Mouse (Mus musculus) mesoderm, embryonic 11.5 days (tissue): ENCODE results near the gene BC024978.

Experiments
- DNase-seq: peaks from one replicate; pipeline ENCODE4 v3.0.0-alpha.2; 2012; ENCODE audit warnings: low read depth, low spot score

Gene BC024978

GRCm38 (mm10) chr7:27195681-27196611, at the start of gene BC024978, which contains the start of gene Snrpa:
Gene BC024978 (plus strand): TSS chr7:27195781.
Gene Snrpa (minus strand): TSS chr7:27196271.
- peak; percentile 98 for DNase-seq

DNA sequence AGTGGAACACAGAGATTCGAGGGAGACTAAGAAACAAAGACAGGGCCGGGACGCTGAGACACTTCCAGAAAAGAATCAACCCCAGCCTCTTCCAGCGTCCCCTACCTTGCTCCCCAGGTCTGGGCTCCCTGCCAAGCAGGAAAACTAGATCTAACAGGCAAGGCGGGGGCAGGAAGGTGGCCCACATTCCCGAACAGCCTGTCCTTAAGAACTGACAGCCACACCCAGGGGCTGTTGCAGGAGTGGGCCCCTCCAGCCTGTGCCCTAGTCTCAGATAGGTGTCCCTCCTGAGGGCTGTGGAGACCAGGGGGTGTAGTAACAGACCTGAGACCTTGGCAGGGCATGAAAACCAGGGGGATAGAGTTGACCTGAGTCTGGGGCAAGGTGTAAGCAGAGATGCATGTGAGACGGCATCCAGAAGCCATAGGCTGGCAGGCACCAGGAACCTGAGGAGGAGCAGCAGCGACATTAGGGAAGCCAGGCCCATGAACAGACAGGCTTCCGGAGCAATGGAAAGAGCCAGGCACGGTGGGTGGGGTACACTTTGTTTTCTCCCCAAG, 42.3 kb upstream of the BC024978 start, which contains the start of gene Cyp2t4:
Gene Cyp2t4 (plus strand): TSS at position 510 of the 560 bp plus-strand sequence.
- no peak for DNase-seq

DNA sequence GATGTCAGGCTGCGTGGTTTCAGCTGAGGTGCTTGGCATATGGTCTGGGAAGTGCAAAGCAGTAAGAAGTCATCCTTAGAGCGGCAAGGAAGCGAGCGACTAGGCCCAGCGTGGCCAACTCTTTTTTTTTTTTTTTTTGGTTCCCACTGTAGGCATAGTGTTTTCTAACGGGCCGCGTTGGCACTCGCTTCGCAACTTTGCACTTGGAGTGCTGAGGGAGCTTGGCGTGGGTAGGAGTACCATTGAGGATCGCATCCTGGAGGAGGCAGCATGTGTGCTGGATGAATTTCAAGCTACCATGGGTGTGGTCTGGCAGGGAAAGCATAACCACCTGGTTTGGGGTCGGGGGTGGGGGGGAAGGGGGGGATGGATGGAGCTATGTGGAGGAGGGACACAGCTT, 39.6 kb upstream of the BC024978 start:
- no peak for DNase-seq

- no peak for DNase-seq
Observed at GRCm38 (mm10) chr7:27158171-27158570, 37.4 kb upstream of the BC024978 start.

DNA sequence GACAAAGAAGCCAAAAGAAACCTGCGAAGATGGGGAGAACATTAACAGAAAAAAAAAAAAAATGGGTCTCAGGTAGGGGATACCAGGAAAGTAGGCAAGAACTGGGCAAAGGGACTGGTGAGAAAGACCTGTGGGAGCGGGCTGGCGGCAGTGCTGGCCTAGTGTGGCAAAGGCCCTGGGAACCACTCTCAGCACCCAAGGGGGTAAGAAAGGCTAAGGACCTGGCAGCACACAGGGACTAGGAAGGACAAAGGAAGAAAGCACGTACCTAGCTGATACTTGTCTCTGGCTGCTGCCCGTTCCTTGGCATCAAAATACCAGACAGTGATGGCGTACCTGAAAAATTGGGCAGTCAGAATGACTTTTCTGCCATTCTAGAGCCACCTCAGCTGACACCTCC, 36.3 kb upstream of the BC024978 start:
- no peak for DNase-seq

GRCm38 (mm10) chr7:27159882-27160281, 35.7 kb upstream of the BC024978 start:
- peak; percentile 93 for DNase-seq

DNA sequence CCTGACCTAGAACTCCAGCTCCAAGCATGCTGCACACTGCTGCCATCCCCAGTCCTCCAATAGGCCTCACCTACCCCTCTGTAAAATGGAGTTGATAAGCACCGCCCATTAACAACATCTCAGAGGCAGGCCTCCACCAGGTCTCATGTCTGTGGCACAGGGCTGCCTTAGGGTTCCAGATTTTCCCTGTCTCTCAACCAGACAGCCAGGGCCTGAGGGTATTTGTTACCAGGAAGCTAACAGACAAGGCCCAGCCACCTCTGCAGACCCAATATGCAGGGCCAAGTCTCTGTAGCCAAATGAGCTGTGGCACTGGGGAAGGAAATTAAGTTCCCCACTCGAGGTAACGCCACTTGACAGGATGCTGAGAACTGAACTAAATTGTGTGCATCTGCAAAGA, 34.7 kb upstream of the BC024978 start:
- DNase-seq, result no peak

GRCm38 (mm10) chr7:27161744-27162143, 33.8 kb upstream of the BC024978 start:
- DNase-seq, result no peak

DNA sequence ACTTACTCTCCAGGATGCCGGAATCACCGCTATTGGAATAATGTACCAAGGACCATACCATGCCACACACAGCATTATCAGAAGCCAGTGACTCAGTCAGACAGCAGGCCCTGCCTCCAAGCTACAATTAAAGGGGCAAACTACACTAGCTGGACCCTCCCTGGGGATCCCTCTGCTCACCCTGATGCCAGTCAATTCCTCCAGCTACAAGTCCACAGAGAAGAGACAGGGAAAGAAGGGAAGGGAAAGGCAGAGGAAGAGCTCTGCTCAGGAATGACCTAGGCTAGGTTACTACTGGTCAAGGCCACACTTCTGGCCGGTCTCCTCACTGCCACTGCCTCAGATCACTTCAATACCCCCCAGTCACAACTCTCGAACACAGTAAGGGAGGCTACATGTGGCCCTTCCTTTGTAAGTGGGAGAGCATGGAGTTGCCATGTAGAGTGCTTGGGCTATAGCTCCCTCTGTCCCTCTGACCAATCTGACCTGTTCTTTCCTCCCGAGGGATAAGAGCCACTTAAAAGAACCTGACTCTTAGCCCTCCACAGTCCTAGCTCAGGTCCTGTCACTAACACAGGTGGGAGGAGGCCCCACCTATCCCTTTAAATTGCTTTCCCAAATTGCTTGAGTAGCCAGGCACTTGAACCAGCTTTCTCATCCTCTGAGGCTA, 32.7 kb upstream of the BC024978 start:
- no peak for DNase-seq

- no peak for DNase-seq
Observed at GRCm38 (mm10) chr7:27163450-27163805, 32.2 kb upstream of the BC024978 start.

DNA sequence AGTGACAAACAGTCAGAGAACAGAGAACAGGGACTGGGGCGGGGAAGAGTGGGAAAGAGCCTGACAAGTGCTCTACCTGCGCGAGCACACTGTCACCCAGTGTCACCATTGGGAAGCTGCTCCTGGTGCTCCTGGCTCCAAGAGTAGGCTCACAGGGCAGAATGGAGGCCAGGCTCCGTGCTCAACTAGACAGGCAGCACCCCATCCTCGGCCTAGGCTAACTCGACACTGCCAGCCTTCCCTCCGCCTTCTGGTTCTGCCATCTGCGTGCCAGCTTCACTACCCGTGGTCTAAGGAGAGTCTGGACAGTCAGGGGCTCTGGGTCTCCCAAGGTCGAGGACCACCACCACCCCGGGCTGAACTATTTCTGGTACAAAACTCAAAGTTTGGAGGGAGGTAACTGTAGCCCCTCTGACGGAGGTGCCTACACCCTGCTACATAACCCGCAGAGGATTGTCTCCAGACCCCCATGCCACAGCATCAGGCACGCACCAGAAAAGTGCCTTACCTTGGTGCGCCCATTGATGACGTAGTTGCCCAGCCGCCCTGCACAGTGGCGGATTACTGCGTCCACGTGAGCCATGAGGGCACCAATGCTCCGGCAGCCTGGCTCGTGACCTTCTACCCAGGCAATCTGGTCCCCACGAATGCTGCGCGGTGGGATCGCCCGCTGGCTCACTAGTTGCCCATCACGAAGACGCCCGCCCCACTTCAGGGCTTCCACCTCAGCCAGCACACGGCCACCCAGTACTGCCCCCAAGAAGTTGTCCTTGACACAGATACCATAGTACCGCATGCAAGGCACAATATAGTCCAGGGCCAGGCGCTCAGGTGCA, 31.3 kb upstream of the BC024978 start:
- no peak for DNase-seq

DNA sequence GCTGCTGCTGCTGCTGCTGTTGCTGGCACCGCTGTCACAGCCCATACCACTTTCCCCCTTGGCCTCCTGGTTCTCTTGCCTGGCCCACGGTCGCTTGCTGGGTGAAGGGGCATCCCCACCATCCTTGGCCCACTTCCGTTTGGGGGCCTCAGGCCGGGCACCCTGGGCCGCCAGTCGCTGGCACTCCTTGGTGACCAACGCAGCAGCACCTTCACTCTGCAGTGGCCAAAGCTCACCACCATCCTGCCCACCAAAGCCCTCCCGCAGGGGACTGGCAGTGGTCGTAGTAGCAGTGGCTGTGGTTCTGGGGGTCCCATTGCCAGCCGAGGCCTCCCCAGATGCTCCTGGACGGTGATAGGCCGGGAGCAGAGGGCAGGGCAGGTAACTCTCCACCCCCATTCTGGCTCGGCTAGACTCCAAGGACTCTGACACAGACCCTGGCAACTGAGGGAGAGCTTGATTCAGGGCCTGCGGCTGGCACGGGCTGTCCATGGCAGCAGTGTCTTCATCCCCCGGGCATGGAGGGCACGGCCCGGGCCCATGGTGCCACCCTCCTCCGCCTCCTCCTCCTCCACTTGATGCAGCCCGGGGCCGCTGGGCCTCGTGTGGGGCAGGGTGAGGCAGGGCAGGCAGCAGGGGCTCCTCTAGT, 30.4 kb upstream of the BC024978 start:
- no peak for DNase-seq

DNA sequence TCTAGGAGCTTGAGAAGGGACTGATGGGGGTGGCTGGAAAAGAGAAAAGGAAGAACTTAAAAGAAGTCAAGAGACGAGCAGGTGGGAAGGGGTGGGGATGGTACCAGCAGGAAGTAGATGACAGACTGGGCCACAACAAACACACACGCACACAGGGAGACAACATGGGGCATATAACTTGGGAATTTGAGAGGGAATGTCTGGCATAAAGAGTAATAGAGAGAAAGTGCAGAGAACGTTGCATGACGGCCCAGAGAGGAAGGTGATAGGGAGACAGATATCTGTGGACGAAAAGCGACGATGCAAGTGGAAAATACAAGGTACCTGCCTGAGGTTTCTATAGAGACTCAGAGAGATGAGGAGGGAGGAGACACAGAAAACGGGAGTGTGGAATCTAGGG, 29.9 kb upstream of the BC024978 start:
- DNase-seq, result no peak

DNA sequence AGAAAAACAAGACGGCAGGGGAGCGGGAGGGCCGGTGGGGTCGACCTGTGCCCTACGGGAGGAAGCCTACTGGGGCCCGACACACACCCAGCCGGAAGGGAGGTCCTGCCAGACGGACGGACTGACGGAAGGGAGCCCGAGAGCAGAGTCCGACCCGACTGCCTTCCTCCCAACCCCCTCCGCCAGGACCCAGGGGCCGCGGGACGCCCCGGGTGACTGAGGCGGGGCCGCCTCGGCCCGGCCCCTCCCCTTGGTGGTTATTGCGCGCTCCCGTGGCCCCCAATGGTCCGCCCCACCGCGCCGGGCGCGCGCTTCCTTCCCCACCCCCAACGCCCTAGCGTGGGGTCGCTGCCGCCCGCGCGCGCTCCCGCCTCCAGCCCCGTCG, 29.4 kb upstream of the BC024978 start:
- DNase-seq, result peak; percentile 89

DNA sequence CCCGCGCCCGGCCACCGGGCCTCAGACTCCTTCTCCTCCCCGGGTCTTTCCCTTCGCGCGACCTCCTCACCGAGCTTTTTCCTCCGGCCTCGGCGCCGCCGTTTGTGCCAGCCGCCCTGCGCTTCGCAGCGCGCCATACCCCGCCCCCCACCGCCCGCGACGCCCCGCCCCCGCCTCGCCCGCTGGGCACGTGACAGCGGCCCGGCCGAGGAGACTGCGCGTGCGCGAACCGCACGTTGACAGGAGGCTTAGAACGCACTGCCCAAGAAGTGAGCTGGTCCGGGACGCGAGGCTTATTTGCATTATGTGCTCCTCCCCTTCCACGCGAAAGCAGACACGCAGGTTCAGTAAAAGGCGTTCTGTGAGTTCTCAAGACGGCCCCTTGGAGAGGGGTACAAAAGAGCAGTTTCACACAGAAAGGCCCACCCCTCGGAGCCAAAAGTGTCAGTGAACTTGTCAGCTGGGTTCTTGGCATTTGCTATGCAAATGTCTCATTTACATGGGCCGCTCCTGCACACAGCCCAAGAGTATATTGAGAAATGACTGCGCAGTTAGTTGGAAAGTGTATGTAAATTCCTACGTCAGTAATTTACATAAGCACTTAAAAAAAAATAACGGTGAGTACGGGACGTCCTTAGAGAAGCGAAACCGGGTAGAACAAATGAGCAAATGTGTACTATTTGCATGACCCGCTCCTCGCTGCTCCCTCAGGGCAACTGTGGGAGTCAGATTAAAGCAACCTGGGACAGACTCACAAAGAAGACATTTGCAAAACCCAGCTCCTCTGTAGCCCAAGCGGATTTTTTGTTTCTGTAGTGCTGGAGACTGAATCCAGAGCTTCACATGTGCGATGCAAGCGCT, 28.7 kb upstream of the BC024978 start, which contains the start of gene Egln2:
Gene Egln2 (minus strand): TSS at position 189 of the 861 bp plus-strand sequence.
- peak; percentile 95 for DNase-seq

- DNase-seq, result no peak
Observed at GRCm38 (mm10) chr7:27167475-27168094, 28.0 kb upstream of the BC024978 start.

DNA sequence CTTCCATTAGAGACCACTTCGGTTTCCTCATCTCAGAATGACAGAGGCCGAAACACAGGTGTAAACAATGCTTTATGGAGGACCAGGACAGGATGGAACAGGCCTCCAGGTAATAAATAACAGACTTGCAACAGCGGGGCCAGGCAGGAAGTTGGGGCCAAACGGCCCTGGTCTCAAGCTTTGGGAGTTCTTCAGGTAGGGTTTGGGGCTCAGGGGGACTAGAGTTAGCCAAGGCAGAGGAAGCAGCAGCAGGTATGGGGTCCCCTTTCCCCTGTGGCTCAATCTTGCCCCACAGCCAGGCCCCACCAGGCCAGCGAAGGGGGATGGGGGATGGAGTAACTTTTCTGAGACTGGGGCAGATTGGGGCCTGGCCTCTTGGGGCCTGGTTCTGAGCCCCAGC, 27.2 kb upstream of the BC024978 start:
- DNase-seq, result no peak

DNA sequence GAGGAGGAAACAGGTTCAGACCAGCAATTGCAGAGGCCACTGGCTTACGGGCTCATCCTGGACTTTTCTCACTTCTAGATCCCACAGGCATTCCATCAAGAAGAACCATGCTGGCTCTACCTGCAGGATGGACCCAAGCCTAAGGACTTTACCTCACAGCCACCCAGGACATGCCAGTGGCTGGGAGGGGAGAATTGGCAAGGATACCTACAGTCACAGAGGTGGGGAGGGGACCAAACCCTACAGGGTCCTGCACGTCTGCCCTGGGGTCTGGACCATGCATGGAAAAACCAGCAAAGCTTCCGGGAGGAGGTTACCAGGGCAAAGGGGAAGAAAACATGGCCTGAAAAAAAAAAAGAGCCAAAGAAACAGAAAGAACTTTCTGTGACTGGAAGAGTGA, 24.6 kb upstream of the BC024978 start:
- no peak for DNase-seq

DNA sequence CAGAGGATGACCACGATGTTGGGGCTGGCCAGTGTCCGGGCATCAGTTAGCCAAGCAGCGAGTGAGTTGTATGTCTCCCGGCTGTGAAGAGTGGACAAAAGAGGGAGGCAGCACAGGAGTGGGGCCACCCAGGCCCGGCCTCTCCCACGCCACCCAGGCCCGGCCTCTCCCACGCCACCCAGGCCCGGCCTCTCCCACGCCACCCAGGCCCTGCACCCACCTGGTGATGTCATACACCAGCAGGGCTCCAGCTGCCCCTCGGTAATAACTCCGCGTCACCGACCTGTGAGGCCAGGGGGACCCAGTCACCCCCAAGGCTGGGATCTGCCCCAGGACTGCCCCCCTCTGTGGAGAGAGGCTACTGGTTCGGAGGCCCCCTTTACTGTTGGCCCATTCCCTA, 21.1 kb upstream of the BC024978 start:
- no peak for DNase-seq

GRCm38 (mm10) chr7:27174896-27175295, 20.7 kb upstream of the BC024978 start:
- DNase-seq, result no peak
